Mouse (Mus musculus) heart, postnatal 14 days (tissue): ENCODE data around the gene Cubn. TPM values are rescaled to one million over a fixed set of nuclear protein-coding genes. Genes with fewer than 3 reads are reported as not detected.

Experiments
- DNase-seq, 2 experiments: peaks; one replicate each; pipeline ENCODE4 v3.0.0; 2021 to 2022
- intact Hi-C: fragments of 180-260 bp; cut with DNase I; formaldehyde crosslinking; loops from one replicate; pipeline ENCODE4 v1.15.1; 2025
- long read RNA-seq, 2 experiments: library from polyadenylated mRNA; stranded (forward); transcript quantifications; one replicate each; pipeline ENCODE4 v2.0.0; 2021
- total RNA-seq, 2 experiments: library from RNA; stranded (reverse); gene quantifications; 2 replicates each; pipeline ENCODE4 v1.2.3; 2021

Cubn gene
- total RNA-seq, result 1 to 10 TPM; 1.2 TPM
- long read RNA-seq, experiment 1, result 0 reads
- long read RNA-seq, experiment 2, partial matches to known transcripts, result 1 of 1 reads
- long read RNA-seq, experiment 2, other reads (novel, unspliced or antisense), result 0 of 1 reads

DNA sequence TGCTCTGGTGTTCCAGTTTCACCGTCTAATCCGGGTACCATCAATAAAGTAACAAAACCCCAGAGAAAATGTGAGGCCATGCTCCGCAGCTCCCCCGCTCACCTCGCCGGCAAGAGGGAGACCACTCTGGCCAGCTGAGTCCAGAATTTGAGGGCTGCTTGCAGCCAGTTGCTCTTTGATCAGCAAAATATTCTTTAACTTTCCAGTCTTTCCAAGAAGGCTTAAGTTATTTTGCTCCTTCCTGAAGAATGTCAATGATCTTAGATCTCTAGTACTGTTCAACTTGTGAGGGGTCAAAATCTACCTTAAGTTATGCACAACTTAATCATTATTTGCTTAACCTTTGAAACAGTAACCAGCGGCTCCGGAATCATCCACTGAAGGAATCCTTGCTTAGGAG is at the start of gene Cubn:
Gene Cubn, minus strand, starts transcription at position 80 of the 400 bp plus-strand sequence.
- intact Hi-C loops, result no loop called here
- DNase-seq, result no peak

- intact Hi-C loops, result no loop called here
- no peak for DNase-seq
Measured at GRCm38 (mm10) chr2:13539860-13540259, 48.2 kb upstream of the Cubn start.

DNA sequence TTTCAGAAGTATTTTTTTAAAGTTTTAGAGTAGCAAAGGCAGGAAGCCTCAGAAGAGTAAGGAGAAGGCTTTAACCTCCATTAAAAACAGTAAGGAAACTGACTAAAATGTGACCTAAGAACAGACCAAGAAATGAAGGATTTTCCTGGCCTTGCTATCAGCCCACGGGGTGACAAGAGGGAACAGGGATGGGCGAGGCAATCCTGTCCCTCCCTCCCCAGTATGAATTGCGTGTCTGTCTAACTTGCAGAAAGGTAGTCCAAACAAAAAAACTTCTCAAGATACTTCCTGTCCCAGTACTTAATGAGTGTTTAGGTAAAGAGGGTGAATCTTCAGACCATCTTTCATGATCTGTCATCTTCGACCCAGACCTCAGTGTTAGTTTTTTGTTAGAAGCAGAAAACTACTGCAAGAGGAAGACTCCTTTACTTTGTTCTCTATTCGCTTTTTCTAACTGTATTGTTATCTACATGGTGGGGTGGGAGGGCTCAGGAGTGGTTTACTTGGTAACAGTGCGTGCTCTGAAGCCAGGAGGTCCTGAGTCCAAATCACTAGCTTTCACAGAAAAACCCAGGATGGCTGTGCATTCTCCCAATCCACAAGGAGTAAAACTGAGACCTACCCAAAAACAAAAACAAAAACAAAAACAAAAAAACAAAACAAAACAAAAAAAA is 47.2 kb upstream of the Cubn start:
- intact Hi-C loops, result no loop called here
- DNase-seq, result no peak

- DNase-seq, result no peak
- intact Hi-C loops, result no loop called here
Measured at GRCm38 (mm10) chr2:13538258-13538657, 46.6 kb upstream of the Cubn start.

GRCm38 (mm10) chr2:13537733-13538132 is 46.1 kb upstream of the Cubn start:
- DNase-seq, result no peak
- intact Hi-C loops, result no loop called here

DNA sequence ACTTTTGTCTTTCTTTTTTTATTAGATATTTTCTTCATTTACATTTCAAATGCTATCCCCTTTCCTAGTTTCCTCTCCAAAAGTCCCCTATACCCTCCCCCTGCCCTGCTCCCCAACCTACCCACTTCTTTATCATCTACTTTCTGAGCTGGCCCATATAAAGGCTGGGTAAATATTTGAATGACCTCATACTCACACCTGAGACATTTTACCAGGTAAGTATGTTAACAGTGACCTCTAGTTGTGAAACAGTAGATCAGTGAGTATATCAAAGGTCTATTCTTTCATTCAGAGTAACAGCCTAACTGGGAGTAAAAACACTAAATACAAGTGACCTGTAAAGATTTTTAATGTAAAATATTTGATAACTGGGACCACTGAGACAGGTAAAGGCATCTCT is 45.1 kb upstream of the Cubn start:
- DNase-seq, result no peak

DNA sequence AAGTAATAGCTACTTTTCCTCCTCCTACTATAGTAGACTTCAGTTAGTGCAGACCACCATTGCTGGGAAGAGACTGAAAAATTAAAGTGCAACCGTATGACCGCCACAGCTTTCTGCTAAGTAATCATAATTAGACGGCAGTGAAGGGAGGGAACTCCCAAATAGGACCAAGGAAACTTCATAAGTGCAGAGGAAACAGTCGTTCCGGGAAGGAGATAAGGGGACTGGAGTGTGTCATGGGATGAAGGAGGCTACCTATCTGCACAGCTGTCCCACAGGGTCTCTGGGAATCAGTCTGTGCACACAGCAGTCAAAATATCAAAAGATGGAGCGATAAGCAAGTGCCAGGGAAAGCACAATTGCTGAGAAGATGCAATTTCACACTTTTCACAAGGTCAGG is 39.0 kb upstream of the Cubn start:
- DNase-seq, result no peak
- intact Hi-C loops, result no loop called here

More for the DNA sequence above, 45.1 kb upstream of the Cubn start:
- intact Hi-C loops, result no loop called here

DNA sequence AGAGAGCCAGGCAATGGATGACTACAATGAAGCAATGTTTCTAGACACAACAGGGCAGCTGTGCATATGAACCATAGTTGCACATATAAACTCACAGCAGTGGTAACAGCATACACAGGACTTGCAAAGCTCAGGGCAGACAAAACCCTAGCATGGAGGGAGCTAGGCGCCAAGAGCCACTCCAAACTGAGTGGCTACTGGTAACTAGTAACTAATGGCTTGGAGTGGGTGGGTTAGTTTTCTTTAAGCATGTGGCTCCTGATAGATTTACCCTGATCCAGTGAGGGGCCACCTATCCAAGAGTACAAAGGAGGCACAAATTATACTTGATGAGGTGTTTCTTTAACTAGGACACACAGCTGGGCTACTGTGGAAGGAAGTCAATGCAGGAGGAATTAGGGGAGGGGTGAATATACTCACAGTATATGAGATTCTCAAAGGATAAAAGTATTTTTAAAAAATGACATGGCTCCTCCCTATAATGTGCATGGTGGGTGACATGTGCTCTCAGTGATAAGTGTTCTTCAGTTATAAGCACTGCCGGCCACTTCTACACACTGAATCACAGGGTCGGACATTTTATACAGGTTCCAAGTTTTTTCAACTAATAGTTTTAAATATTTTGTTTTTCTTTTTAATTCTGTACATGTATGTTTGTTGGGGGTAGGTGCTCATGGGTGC is 37.8 kb upstream of the Cubn start:
- intact Hi-C loops, result loop anchor here (5.0 kb wide), 1 partner anchor 137 kb away; no protein-coding TSS in a partner anchor
- no peak for DNase-seq

DNA sequence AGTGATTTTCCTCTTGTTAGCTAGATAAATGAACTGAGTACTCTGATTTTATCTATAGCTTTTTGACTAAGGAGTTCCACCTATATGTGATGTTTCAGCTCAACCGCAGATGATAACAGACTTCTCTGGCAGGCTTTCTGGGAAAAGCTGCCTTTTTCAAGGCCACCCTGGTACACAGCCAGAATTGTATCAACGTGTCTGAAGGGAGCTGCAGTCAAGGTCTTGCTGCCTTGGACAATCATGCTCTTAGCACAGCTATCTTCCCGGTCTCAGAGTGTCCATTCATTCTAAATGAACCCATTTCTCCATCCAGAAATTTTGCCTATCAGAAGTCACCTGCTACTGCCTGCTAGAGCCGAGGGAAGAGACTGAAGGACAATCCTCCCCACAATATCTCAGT is 35.9 kb upstream of the Cubn start:
- peak in 1 of 2 experiments; percentile 28 for DNase-seq
- intact Hi-C loops, result loop anchor here (5.0 kb wide), 1 partner anchor 135 kb away; no protein-coding TSS in a partner anchor

DNA sequence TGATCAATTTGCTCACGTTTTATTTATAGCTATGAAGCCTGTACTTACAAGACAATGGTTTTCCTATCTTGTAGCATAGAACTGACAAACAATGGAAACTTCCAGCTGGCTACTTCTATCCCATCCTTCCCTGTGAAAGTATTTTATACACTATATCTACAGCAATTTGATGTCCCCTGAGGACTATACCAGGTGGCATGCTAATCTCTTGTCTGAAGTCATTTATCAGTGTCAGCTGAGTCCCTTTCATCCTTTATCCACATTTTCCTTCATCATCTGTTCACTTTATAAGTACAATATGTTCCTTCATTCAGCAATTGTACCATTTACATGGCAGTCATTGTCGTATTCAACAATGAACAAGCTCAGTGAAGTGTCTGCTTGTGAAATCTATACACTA is 35.5 kb upstream of the Cubn start:
- no peak for DNase-seq
- intact Hi-C loops, result loop anchor here (5.0 kb wide), 1 partner anchor 135 kb away; no protein-coding TSS in a partner anchor

GRCm38 (mm10) chr2:13526205-13526604 is 34.6 kb upstream of the Cubn start:
- no peak for DNase-seq
- intact Hi-C loops, result loop anchor here (5.0 kb wide), 1 partner anchor 134 kb away; no protein-coding TSS in a partner anchor

GRCm38 (mm10) chr2:13523540-13524456 is 32.2 kb upstream of the Cubn start:
- DNase-seq, result no peak
- intact Hi-C loops, result no loop called here

DNA sequence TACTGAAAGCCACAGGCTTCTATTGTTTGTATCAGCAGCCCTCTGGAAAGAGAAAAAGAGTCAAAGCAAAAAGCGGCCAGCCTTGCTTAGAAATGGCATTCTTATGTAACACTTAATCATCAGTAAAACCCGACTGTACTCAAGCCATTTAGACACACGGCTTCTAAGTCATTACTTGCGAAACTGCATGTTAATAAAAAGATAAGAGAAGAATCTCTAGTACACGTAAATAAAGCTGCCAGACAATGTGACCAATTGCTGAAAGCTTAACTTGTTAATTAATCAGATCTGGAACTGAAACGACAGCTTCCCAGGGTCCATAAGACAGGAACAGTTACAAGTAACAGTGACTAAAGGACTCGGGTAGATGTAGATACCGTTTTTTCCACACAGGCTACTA is 30.5 kb upstream of the Cubn start:
- no peak for DNase-seq
- intact Hi-C loops, result no loop called here

DNA sequence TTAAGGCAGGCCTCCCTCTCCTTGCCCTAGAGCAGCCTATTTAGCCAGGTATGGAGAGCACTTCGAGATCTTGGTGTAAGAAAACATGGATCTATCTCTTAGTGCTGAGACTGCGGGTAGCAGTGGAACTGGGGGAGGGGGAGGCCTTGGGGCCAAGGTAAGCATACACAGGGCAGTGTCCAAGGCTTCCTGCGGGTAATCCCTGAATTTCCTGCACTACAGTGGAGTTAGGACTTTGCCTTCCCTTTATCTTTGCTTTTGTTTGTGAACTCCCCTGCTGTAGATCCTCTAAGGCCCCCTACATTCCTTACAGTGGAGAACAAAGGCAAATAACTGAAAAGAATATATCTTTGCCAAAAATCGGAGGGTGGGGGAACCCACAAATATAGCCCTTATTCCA is 23.3 kb upstream of the Cubn start:
- intact Hi-C loops, result no loop called here
- DNase-seq, result no peak

DNA sequence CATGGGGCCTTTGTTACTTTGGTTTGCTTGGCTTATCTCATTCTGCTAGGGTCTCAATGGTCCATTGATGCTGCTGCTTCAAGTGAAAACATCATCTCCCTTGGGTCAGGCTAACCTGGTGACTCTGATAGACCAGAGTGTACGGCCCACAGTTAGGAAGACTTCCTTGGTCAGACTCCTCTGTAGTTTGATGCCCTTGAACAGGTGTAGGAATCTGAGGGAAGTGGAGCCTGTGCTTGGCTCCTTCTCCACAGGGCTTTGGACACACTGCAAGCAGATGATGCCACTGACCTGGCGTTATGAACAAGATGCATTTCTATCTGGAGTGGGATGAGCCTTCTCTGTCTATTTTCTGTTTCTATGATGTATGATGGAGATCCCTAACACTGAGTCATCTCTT is 11.1 kb upstream of the Cubn start:
- intact Hi-C loops, result no loop called here
- no peak for DNase-seq

GRCm38 (mm10) chr2:13501553-13501952 is 9.9 kb upstream of the Cubn start:
- DNase-seq, result no peak
- intact Hi-C loops, result no loop called here

- intact Hi-C loops, result no loop called here
- DNase-seq, result no peak
Measured at GRCm38 (mm10) chr2:13500298-13500999, 8.8 kb upstream of the Cubn start.

DNA sequence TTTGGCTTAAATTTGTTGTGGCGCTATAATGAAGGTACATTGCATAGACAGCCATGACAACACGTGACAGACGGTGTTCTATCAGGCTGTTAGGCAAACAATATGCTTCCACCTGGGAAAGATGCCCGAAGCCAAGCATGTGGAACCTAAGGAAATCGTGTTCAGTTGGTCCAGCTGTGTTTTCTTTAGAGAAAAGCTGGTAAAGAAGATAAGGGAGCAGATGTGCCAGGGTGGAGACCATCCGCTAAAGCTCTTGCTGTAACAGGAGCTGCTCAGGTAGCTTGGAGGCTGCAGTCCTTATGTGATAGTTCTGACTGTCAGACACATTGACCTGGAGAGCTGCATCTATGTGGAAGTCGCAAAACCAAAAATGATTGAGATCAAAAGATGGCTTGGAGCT is 7.6 kb upstream of the Cubn start:
- intact Hi-C loops, result no loop called here
- DNase-seq, result no peak

DNA sequence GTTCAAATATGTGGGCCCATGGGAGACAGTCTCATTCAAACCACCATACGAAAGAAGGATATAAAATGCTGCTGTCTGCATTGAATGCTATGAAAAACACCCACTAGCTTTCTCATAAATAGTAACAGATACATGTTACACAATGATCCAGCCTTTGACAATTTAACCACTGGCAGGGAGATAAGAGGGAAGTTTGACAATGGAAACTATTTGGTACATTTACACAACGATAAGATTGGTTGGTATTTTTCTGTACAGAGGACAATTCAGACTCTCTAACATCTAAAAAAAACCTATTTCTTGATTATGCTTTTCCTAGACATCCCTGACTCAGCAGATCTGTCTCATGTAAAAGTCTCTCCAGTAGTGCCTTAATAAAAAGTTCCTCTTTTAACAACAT is 4.5 kb upstream of the Cubn start:
- intact Hi-C loops, result no loop called here
- DNase-seq, result no peak

- intact Hi-C loops, result no loop called here
- no peak for DNase-seq
Measured at GRCm38 (mm10) chr2:13492927-13493326, 1.3 kb upstream of the Cubn start.
